Mouse (Mus musculus): ENCODE results near the gene Wdr25. TPM values are rescaled to one million over a fixed set of nuclear protein-coding genes. Genes with fewer than 3 reads are reported as not detected.
A peak's percentile ranks its signal among the peaks of the same experiment; 100 is the strongest.

Wdr25 gene
- polyA plus RNA-seq, 1 experiment from 2014 or later: 10.4 TPM

DNA sequence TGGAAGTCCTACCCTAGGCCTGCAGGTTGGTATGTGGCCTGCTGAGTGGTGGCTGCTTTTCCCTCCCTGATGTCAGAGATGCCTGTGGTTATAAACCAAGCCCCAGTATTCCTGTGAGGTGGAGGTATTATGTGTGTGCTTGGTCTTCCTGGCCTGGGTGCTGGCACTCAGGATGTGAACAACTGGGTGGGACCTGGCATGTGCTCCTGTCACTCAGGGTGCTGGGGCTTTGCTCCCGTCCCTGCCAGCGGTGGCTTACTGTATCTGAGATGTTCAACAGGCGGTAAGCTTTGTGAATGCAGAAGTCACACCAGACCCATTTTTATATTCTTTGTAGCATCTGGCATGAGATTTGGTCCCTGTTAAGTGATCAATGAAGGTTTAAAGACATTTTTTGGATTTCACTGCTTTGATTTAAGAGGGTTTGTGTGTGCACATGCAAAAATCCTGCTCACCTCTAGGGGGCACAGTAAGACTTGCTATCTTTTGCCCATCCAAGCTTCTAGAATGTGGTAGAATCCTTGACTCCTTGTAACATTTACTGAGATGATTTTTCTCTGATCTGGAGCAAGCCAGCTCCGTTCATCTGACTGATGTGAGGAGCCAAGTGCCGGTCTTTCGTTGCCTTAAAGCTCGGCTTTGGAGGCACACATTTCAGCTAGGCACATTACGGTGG lies 10.3 kb downstream of the Wdr25 start:
- no peaks in the 10 kb centered on the region for H3K9me3 ChIP-seq
- H3K4me3 ChIP-seq: no peak overlapping the region
- peak overlapping the region; percentile 65; the same call in 1 of the 2 replicates for H3K27ac ChIP-seq (replicated peaks)
- peak; percentile 60 for DNase-seq (ENCODE audit: low spot score)
- peaks cover 23% of the 10 kb centered on the region for H3K4me1 ChIP-seq
- 81% methylated on average over 8 of the region's 8 CpGs for WGBS
- peaks cover under 1% of the 10 kb centered on the region; the same call in 1 of the 2 replicates for H3K36me3 ChIP-seq (replicated peaks)
- H3K27me3 ChIP-seq (replicated peaks; ENCODE audit: low read depth, poor library complexity, severe bottlenecking): peaks cover 14% of the 10 kb centered on the region

DNA sequence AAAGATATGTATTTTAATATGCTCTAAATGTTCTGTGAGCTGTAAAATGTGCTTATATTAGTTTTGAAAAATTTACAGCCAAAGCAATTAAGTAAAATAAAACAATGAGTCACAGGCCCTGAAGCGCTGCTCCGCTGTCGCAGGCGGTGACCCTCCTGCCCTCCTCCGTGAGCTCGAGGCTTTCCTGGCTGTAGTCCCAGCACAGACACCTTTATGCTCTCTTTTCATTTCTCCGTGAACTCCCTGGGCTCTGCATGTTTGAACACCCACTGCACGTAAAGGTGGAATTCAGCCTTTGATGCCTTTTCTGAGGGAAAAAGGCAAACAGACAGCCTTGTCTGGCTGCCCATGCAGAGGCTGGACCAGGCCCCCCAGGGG lies 10.8 kb downstream of the Wdr25 start:
- Histone ChIP-seq H3K4me1 (peaks cover 27% of the 10 kb centered on the region), H3K36me3 (replicated peaks) (no peaks in the 10 kb centered on the region), H3K27me3 (replicated peaks; ENCODE audit: low read depth, poor library complexity, severe bottlenecking) (peaks cover 14% of the 10 kb centered on the region), H3K27ac (replicated peaks) (peak overlapping the region; percentile 65), H3K4me3 (no peak overlapping the region), H3K9me3 (no peaks in the 10 kb centered on the region)
- DNase-seq (ENCODE audit: low spot score): no peak
- WGBS: 52% methylated on average over 8 of the region's 8 CpGs

DNA sequence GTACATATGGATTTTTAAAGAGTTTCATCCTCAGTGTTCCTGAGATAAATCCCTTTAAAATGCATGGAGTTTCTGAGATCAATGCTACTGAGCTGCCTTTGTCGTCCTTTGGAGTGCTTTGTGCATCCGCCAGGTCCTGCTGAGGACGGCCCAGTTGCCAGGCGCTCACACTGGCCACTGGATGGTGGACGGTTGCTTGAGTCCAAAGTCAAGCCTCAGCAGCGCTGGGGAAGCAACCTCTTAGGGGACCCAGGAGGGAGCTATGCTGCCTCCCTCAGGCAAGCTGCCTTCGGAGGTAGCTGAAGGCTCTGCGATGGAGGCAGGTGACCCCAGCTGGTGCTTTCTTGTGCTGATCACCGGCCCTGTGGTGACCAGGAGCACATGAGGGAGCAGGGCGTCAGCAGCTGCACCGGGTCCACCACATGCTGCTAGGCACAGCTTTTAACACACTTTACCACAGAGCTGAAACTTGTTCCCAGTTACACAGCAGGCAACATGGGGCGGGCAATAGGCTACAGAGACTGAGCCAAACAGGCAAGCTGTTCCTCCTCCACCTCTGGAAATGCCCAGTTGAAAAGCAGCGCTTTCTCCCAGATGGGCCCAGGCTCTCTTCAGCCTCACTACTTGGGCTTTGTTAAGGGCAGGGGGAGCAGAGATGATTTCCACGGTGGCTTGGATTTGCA lies 12.3 kb downstream of the Wdr25 start:
- H3K27ac ChIP-seq (replicated peaks): no peak overlapping the region; the same call in 1 of the 2 replicates
- H3K4me1 ChIP-seq: peaks cover 39% of the 10 kb centered on the region
- no peaks in the 10 kb centered on the region for H3K36me3 ChIP-seq (replicated peaks)
- no peaks in the 10 kb centered on the region for H3K9me3 ChIP-seq
- H3K27me3 ChIP-seq (replicated peaks; ENCODE audit: low read depth, poor library complexity, severe bottlenecking): peaks cover 14% of the 10 kb centered on the region
- no peak overlapping the region for H3K4me3 ChIP-seq
- DNase-seq (ENCODE audit: low spot score): no peak
- WGBS: 35% methylated on average over 14 of the region's 14 CpGs

DNA sequence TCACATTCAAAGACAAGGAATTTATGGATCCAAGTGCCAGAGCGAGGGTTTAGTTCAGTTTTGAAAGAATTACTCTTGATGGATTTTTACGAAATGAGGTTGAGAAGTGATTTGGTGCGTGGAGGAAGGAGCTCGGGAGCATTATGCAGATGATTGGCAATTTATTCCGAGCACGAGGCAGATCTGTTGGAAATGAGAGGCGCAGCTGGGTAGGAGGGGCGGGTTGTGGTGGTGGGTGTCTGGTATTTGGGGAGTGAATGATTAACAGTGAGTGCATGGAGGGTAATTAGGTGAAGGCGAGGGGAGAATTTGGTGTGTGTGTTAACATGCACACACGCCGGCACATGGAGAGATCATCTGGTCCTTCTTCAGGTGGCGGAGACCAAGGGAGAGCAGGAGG lies 13.0 kb downstream of the Wdr25 start:
- Histone ChIP-seq H3K9me3 (no peaks in the 10 kb centered on the region), H3K27ac (replicated peaks) (no peak overlapping the region), H3K36me3 (replicated peaks) (no peaks in the 10 kb centered on the region), H3K27me3 (replicated peaks; ENCODE audit: low read depth, poor library complexity, severe bottlenecking) (peaks cover 14% of the 10 kb centered on the region), H3K4me1 (peaks cover 40% of the 10 kb centered on the region), H3K4me3 (no peak overlapping the region)
- DNase-seq (ENCODE audit: low spot score): no peak
- WGBS: 81% methylated on average over 12 of the region's 12 CpGs

DNA sequence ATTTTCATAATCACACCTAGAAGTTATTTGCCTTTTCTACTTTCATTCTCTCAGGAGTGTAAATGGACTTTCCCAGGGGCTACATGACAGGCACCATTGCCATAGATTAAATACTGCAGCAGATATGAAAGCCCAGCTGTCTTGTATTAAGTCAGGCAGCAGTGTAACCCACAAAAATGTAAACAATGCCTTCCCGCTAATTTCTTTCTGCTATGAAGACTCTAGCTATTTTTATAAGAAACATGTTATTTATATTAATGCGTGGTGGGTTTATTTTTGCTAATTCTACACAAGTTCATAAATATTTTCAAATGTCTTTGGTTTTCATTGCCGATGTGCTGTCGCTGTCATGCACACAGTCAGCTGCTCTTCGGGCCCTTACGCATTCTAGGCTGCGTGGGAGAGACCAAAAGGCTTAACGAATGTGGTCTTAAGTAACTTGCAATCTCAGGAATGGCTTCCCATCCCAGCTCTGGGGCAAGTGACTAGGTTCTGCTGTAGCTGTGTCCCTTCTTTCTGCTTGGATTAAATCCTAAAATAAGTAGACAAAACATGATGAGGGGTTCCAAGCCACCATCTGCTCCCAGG lies 16.5 kb downstream of the Wdr25 start:
- H3K4me3 ChIP-seq: no peak overlapping the region
- no peak for DNase-seq (ENCODE audit: low spot score)
- H3K27ac ChIP-seq (replicated peaks): no peak overlapping the region
- H3K4me1 ChIP-seq: peaks cover 58% of the 10 kb centered on the region
- peaks cover 10% of the 10 kb centered on the region for H3K27me3 ChIP-seq (replicated peaks; ENCODE audit: low read depth, poor library complexity, severe bottlenecking)
- H3K36me3 ChIP-seq (replicated peaks): no peaks in the 10 kb centered on the region
- WGBS: 78% methylated on average over 8 of the region's 8 CpGs
- H3K9me3 ChIP-seq: no peaks in the 10 kb centered on the region

DNA sequence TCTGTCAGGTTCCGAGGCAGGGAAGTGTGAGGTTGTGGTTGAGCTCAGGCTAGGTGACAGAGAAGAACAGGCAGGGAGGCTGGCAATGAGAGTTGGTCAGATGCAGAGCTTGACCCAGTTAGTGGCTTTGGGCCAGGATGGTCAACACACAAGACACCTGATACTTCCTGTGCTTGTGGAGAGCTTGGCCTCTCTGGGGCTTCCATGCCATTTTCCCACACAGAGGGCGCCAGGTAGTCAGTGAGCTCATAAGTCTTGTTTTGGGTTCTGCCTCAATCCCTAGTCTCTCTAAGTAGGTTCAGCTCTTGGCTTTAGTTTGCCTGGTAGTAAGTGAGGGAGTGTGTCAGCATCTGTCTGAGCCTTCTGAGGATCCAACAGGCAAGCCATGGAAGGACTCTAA lies 19.0 kb downstream of the Wdr25 start:
- no peak overlapping the region for H3K27ac ChIP-seq (replicated peaks)
- H3K4me3 ChIP-seq: no peak overlapping the region
- 85% methylated on average over 2 of the region's 2 CpGs for WGBS
- no peaks in the 10 kb centered on the region for H3K27me3 ChIP-seq (replicated peaks; ENCODE audit: low read depth, poor library complexity, severe bottlenecking)
- DNase-seq (ENCODE audit: low spot score): no peak
- H3K9me3 ChIP-seq: no peaks in the 10 kb centered on the region
- no peaks in the 10 kb centered on the region for H3K36me3 ChIP-seq (replicated peaks)
- H3K4me1 ChIP-seq: peaks cover 72% of the 10 kb centered on the region

DNA sequence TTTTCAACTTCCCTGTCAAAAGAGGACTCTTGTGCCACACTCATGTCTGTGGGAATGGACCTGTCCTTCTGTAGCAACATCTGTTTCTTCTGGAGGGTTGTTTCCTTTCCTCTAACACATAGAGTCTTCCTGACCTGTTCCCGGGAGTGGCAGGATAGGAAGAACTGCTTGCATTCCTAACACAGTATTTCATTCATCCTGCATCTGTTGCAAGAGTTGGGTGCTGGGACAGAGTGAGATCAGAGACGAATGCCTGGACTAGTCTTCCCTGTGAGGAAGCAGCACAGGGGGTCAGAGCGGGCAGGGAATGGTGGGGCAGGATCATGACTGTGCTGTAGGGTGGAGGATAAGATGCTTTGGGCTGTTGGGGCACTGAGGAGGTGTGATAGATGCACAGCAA lies 20.8 kb downstream of the Wdr25 start:
- no peak overlapping the region for H3K4me3 ChIP-seq
- WGBS: 66% methylated on average over 3 of the region's 3 CpGs
- H3K27me3 ChIP-seq (replicated peaks; ENCODE audit: low read depth, poor library complexity, severe bottlenecking): no peaks in the 10 kb centered on the region
- no peaks in the 10 kb centered on the region for H3K36me3 ChIP-seq (replicated peaks)
- H3K4me1 ChIP-seq: peaks cover 85% of the 10 kb centered on the region
- DNase-seq (ENCODE audit: low spot score): no peak
- peak overlapping the region; percentile 35; the same call in 1 of the 2 replicates for H3K27ac ChIP-seq (replicated peaks)
- no peaks in the 10 kb centered on the region for H3K9me3 ChIP-seq

DNA sequence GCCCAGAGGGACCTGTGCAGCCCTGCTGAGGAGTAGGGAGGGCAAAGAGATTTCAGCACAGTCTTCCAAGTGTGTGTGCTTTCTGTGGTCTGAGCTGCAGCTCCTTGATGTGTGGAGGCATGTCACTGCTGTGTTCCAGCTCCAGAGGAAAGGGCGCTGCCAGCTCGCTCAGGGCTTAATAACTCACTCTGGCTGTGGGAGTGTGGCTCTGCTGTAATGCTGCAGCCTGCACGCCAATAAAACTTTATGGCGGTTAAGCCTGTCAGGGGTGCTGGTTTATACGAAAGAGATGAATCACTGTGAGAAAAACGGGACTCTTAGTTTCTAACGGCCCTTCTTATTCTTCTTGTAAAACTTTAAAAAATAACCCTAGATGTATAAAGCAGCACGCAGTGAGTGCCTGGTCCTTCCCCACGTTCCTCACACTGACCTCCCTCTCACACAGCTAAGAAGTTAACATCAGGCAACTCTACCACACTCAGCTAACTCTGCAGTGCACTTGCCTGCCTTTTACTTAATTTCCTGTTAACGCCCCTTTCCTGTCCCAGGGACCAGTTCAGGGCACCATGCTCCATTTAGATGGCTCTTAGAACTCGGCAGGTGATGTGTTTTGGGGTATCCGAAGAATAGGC lies 21.4 kb downstream of the Wdr25 start:
- Histone ChIP-seq H3K27ac (replicated peaks) (peak overlapping the region; percentile 35), H3K27me3 (replicated peaks; ENCODE audit: low read depth, poor library complexity, severe bottlenecking) (no peaks in the 10 kb centered on the region), H3K4me3 (no peak overlapping the region), H3K4me1 (peaks cover 81% of the 10 kb centered on the region), H3K36me3 (replicated peaks) (no peaks in the 10 kb centered on the region; the same call in 1 of the 2 replicates), H3K9me3 (no peaks in the 10 kb centered on the region)
- no peak for DNase-seq (ENCODE audit: low spot score)
- 77% methylated on average over 12 of the region's 12 CpGs for WGBS

DNA sequence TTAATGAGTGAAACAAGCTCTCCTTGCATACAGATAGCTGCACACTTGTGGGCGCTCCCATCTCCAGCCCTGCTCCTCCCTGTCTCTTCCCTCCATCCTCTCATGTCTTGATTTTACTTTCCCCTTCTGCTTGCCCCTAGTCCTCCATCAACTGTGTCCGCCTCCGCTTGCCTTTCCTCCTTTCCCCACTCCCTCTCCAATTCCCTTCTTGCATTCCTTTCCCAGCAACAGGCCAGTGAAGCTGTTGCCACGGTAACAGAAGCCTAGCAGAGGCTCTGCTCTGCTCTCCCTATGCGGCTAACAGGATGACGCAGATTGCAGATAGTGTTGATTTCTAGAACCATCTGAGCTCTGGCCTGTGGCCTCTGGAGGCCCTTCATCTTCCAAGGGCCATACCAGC lies 22.5 kb downstream of the Wdr25 start:
- DNase-seq (ENCODE audit: low spot score): peak; percentile 69
- Histone ChIP-seq H3K27ac (replicated peaks) (no peak overlapping the region), H3K27me3 (replicated peaks; ENCODE audit: low read depth, poor library complexity, severe bottlenecking) (no peaks in the 10 kb centered on the region), H3K36me3 (replicated peaks) (no peaks in the 10 kb centered on the region; the same call in 1 of the 2 replicates), H3K4me1 (peaks cover 71% of the 10 kb centered on the region), H3K4me3 (no peak overlapping the region), H3K9me3 (no peaks in the 10 kb centered on the region)
- WGBS: 21% methylated on average over 6 of the region's 6 CpGs

DNA sequence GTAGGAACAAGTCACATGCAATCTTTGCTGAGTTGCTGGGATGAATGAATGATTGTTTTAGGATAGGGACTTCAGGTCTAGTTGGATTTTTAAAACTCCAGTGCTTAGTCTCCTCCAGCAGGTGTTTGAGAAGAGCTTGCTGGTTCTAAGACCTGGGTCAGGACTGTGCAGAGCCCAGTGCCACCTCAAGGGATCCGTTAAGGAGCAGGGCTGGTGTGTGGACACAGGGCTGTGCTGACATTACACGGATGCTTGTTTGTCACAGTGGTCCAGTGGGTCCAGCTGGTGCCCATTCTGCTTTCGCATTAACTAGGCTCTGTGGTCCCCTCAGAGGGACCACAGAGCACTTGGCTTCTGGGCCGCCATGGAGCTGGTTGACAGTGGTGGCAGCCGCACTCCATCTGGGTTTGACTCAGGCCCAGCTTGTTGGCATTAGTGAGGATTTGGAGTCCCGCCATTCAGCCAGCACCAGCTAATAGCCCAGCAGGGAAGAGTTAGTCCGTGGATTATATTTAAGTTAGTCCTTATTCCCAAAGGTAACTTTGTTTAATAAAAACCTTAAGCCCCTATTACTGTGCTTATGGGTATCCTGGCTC lies 23.1 kb downstream of the Wdr25 start:
- Histone ChIP-seq H3K4me3 (no peak overlapping the region), H3K4me1 (peaks cover 71% of the 10 kb centered on the region), H3K27me3 (replicated peaks; ENCODE audit: low read depth, poor library complexity, severe bottlenecking) (no peaks in the 10 kb centered on the region), H3K9me3 (no peaks in the 10 kb centered on the region), H3K36me3 (replicated peaks) (no peaks in the 10 kb centered on the region; the same call in 1 of the 2 replicates), H3K27ac (replicated peaks) (peak overlapping the region; percentile 3; the same call in 1 of the 2 replicates)
- WGBS: 60% methylated on average over 7 of the region's 7 CpGs
- peak; percentile 50 for DNase-seq (ENCODE audit: low spot score)

DNA sequence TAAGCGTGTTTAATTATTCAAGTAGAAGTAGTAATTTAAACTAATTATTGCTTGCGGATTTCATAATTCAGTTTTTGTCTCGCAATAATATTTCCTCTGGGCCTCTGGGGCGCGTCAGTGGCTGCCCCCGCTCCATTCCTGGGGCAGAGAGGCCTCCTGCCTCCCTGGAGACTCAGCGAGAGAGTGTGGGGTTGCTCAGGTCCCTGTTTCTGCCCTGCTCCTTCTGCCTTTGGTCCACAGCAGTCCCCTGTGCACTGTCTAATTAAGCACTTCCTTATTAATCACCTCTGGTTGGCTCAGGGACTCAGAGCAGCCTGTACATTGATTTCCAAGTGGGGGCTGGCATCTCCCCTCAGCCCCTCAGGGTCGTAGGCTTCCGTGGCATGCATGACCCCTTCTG lies 24.1 kb downstream of the Wdr25 start:
- no peak overlapping the region for H3K4me3 ChIP-seq
- no peaks in the 10 kb centered on the region for H3K27me3 ChIP-seq (replicated peaks; ENCODE audit: low read depth, poor library complexity, severe bottlenecking)
- 47% methylated on average over 9 of the region's 9 CpGs for WGBS
- peak overlapping the region; percentile 79 for H3K27ac ChIP-seq (replicated peaks)
- no peaks in the 10 kb centered on the region; the same call in 1 of the 2 replicates for H3K36me3 ChIP-seq (replicated peaks)
- no peak for DNase-seq (ENCODE audit: low spot score)
- no peaks in the 10 kb centered on the region for H3K9me3 ChIP-seq
- peaks cover 66% of the 10 kb centered on the region for H3K4me1 ChIP-seq

DNA sequence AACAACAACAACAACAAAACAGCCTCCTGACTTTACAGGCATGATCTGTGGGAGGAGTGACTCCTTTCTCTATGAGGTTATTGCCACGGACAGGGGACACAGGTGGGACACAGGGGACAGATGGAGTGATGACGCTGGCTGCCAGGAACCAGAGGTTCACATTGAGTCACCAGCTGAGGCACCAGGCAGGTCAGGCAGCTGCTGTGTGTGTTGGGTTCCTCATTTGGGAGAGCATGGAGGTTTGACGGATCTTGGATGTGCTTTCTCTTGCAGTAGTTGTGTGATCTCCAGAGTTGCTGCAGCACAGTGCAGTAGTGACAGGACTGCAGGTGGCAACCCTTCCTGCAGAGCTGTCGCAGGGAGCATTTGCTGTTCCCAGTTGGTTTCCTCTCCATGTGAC lies 25.3 kb downstream of the Wdr25 start:
- 75% methylated on average over 4 of the region's 4 CpGs for WGBS
- H3K27ac ChIP-seq (replicated peaks): no peak overlapping the region

More for the DNA sequence above, 25.3 kb downstream of the Wdr25 start:
- no peak for DNase-seq (ENCODE audit: low spot score)
- H3K27me3 ChIP-seq (replicated peaks; ENCODE audit: low read depth, poor library complexity, severe bottlenecking): no peaks in the 10 kb centered on the region
- H3K9me3 ChIP-seq: no peaks in the 10 kb centered on the region
- no peaks in the 10 kb centered on the region; the same call in 1 of the 2 replicates for H3K36me3 ChIP-seq (replicated peaks)
- no peak overlapping the region for H3K4me3 ChIP-seq
- peaks cover 53% of the 10 kb centered on the region for H3K4me1 ChIP-seq
